Mouse (Mus musculus): ENCODE measurements around the gene Yipf2. TPM values are rescaled to one million over a fixed set of nuclear protein-coding genes. Genes with fewer than 3 reads are reported as not detected.

Gene Yipf2
- polyA plus RNA-seq, 1 experiment, result 58.7 TPM

DNA sequence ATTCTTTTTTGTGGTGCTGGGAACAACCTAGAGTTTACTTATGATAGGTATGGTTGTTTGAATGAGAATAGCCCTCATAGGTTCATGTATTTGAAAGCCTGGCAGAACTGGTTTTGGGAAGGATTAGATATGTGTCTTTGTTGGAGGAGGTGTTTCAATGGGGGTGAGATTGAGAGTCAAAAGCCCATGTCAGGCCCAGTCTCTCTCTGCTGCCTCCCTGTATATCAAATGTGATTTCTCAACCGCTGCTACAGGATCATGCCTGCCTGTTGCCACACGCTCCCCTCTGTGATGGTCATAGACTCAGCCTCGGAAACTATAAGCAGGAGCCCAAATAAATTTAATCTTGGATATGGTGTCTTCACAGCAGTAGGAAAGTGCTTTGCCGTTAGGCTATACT, 27.6 kb upstream of the Yipf2 start:
- H3K4me1 ChIP-seq (ENCODE audit: control insufficient read depth, insufficient read depth, low read length), result peaks cover 8% of the 10 kb centered on the region
- 68% methylated on average over 4 of the region's 4 CpGs for WGBS
- no peak for TF ChIP-seq POLR2A (IDR thresholded peaks at IDR 0.05; ENCODE audit: borderline replicate concordance, extremely low read depth, low read depth, low read length)
- TF ChIP-seq CTCF (IDR thresholded peaks at IDR 0.05; ENCODE audit: insufficient read depth, low read length), result no peak
- no peak overlapping the region for H3K4me3 ChIP-seq (replicated peaks; ENCODE audit: extremely low read depth, low read depth, low read length)
- DNase-seq, result no peak

DNA sequence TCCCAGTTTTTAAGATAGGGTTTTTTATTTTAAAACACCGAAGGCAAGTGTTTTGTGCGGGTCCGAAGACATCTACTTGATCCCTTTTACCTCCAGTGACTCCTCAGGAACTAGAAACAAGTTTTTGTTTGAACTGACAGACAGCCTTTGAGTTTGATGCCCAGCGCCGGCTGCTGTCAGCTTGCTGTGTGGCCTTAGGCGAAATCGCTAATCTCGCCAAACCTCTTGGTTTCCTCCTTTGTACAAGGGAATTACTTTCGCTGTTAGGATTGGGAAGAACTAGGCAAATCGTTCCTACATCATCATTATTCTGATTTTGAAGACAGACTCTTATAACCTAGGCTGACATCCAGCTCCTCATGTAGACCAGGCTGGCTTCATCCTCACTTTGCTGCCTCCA, 24.4 kb upstream of the Yipf2 start:
- 4% methylated on average over 10 of the region's 10 CpGs for WGBS
- Histone ChIP-seq H3K4me3 (replicated peaks; ENCODE audit: extremely low read depth, low read depth, low read length) (peak overlapping the region; percentile 90), H3K4me1 (ENCODE audit: control insufficient read depth, insufficient read depth, low read length) (peaks cover 8% of the 10 kb centered on the region)
- DNase-seq, result peak; percentile 24
- TF ChIP-seq CTCF (IDR thresholded peaks at IDR 0.05; ENCODE audit: insufficient read depth, low read length) (no peak), POLR2A (IDR thresholded peaks at IDR 0.05; ENCODE audit: borderline replicate concordance, extremely low read depth, low read depth, low read length) (no peak)

DNA sequence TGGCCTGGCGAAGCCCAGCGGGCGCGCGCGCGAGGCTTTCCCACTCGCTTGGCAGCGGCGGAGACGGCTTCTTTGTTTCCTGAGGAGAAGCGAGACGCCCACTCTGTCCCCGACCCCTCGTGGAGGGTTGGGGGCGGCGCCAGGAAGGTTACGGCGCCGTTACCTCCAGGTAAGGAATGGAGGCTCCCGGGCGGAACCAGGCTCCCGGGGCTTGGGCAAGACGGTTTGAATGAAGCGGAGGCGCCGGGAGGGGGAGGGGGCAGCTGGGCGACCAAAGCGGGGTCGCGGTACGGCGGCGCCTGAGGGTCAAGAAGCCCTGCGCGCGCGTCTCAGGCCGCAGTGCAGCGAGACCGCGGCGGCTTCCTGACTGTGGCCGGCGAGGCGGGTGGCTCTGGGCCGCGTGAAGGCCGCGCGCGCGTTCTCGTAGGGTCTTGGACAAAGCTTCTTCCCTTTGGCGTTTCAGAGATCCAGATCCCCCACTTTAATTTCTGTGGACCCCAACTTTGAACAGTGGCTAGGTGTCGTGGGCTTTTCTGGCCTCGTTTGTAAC, 23.7 kb upstream of the Yipf2 start:
- H3K4me1 ChIP-seq (ENCODE audit: control insufficient read depth, insufficient read depth, low read length), result peaks cover 8% of the 10 kb centered on the region
- no peak for TF ChIP-seq CTCF (IDR thresholded peaks at IDR 0.05; ENCODE audit: insufficient read depth, low read length)
- peak; percentile 53; the same call in 1 of the 2 replicates for TF ChIP-seq POLR2A (IDR thresholded peaks at IDR 0.05; ENCODE audit: borderline replicate concordance, extremely low read depth, low read depth, low read length)
- DNase-seq, result peak; percentile 85
- 2% methylated on average over 56 of the region's 57 CpGs for WGBS
- H3K4me3 ChIP-seq (replicated peaks; ENCODE audit: extremely low read depth, low read depth, low read length), result peak overlapping the region; percentile 90

DNA sequence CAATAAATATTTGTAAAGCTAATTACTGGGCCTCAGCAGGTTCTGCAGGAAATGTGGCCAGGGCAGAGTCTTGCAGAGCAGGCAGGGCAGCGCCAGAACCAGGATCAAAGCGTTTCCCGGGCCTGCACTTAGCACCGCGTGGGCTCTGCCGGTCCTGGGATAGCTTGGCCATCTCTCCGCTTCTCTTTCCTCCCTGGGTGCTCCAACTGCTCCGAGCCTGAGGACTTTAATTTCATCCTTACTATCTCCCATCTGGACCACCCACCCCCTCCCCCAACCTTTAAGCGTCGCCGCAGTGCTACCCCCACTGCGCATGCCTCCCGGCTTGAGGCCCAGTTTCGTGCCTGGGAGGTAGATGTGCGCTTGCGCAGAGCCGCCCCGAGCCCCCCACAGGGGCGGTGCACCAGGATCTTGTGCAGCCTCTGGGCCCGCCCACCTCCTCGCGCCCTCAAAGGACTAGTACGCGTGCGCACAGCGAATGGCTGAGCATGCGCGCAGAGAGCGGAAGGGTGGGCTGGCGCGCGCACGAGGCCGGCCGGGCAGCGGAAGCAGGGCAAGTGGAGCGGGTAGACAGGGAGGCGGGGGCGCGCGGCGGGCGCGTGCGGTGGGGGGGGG, 23.1 kb upstream of the Yipf2 start, which contains the start of gene Smarca4:
Gene Smarca4, plus strand, starts transcription at position 553 of the 615 bp plus-strand sequence.
- TF ChIP-seq CTCF (IDR thresholded peaks at IDR 0.05; ENCODE audit: insufficient read depth, low read length) (no peak), POLR2A (IDR thresholded peaks at IDR 0.05; ENCODE audit: borderline replicate concordance, extremely low read depth, low read depth, low read length) (peak; percentile 87)
- H3K4me1 ChIP-seq (ENCODE audit: control insufficient read depth, insufficient read depth, low read length), result peaks cover 8% of the 10 kb centered on the region
- peak; percentile 98 for DNase-seq
- WGBS, result under 1% methylated on average over 38 of the region's 45 CpGs
- H3K4me3 ChIP-seq (replicated peaks; ENCODE audit: extremely low read depth, low read depth, low read length), result peak within 1 kb of the TSS; percentile 90

DNA sequence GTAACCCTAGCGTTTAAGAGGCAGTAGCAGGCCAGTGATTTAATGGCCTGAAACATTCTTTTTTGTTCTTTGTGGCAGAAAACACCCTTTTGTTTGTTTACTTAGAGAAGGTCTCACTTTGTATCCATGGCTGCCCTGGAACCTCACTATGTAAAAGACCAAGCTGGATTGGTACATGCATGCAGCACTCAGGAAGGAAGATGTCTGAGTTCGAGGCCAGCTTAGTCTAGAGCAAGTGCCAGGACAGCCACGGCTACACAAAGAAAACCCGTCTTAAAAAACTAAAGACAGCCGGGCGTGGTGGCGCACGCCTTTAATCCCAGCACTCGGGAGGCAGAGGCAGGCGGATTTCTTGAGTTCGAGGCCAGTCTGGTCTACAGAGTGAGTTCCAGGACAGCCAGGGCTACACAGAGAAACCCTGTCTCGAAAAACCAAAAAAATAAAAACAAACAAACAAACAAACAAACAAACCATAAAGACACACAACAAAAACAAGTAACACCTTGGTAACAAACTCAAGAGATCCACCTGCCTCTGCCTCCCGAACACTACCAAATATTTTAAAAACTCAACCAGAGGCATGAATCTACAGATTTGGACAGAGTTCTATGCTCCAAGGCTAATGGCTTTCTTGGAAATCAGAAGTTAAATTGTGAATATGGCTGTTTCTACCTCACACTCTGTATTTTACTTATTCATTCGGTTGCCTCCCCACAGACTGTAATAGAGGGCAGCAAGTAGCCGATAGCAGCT, 22.4 kb upstream of the Yipf2 start:
- 64% methylated on average over 15 of the region's 15 CpGs for WGBS
- H3K4me1 ChIP-seq (ENCODE audit: control insufficient read depth, insufficient read depth, low read length), result peaks cover 8% of the 10 kb centered on the region
- no peak for TF ChIP-seq CTCF (IDR thresholded peaks at IDR 0.05; ENCODE audit: insufficient read depth, low read length)
- no peak for TF ChIP-seq POLR2A (IDR thresholded peaks at IDR 0.05; ENCODE audit: borderline replicate concordance, extremely low read depth, low read depth, low read length)
- peak overlapping the region; percentile 85 for H3K4me3 ChIP-seq (replicated peaks; ENCODE audit: extremely low read depth, low read depth, low read length)
- DNase-seq, result no peak

DNA sequence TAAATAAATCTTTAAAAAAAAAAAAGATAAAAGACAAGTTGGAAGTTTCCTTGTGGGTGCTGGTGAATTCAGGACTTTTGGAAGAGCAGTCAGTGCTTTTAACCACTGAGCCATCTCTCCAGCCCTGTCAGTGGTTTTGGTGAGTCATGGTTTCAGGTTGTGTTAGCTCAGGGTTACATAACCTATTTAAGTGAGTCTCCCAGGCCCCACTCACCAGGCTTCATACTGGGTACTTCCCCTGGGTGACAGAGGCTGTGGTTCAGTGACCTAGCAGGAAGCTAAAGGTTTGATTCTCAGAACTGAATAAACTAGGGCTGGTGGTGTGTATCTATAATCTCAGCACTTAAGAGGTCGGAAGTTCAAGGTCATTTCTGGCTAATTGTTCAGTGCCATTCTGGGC, 17.2 kb upstream of the Yipf2 start:
- WGBS, result 71% methylated on average over 1 of the region's 1 CpGs
- Histone ChIP-seq H3K4me3 (replicated peaks; ENCODE audit: extremely low read depth, low read depth, low read length) (no peak overlapping the region), H3K4me1 (ENCODE audit: control insufficient read depth, insufficient read depth, low read length) (no peaks in the 10 kb centered on the region)
- no peak for TF ChIP-seq POLR2A (IDR thresholded peaks at IDR 0.05; ENCODE audit: borderline replicate concordance, extremely low read depth, low read depth, low read length)
- no peak for TF ChIP-seq CTCF (IDR thresholded peaks at IDR 0.05; ENCODE audit: insufficient read depth, low read length)
- no peak for DNase-seq

DNA sequence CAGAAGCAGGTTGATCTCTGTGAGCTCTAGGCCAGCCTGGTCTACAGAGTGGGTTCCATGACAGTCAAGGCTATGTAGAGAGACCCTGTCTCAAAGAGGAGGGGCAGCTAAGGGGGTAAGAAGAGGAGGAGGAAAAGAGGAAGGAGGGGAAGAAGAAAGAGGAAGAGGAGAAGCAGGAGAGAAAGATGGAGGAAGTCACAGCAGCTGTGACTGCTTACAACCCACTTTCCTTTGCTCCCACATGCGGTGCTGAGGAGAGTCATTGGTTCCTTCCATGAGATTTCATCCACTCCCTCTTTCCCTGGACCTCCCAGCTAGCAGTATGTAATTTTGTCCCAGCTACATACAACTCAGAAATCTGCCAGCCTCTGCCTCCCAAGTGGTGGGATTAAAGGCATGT, 14.0 kb upstream of the Yipf2 start:
- DNase-seq, result no peak
- Histone ChIP-seq H3K4me3 (replicated peaks; ENCODE audit: extremely low read depth, low read depth, low read length) (no peak overlapping the region), H3K4me1 (ENCODE audit: control insufficient read depth, insufficient read depth, low read length) (no peaks in the 10 kb centered on the region)
- 65% methylated on average over 1 of the region's 1 CpGs for WGBS
- TF ChIP-seq CTCF (IDR thresholded peaks at IDR 0.05; ENCODE audit: insufficient read depth, low read length) (no peak), POLR2A (IDR thresholded peaks at IDR 0.05; ENCODE audit: borderline replicate concordance, extremely low read depth, low read depth, low read length) (no peak)

DNA sequence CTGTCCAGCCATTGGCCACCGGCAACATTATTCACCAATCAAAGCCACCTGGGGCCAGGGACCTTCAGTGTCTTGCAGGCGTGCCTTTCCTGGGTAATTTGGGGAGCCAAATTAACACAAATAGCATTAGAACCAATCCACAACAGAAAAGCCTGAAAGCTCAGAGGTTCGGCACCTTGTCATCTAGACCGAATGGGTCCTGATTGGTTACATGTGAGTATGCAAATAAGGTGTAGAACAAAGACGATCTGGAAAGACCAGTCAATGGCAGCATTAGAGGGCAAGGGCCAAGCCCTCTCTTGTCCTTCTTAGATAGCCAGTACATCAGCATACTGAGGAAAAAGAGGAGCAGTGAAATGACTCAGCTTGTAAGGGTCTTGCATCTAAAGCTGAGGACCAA, 13.2 kb upstream of the Yipf2 start:
- Histone ChIP-seq H3K4me1 (ENCODE audit: control insufficient read depth, insufficient read depth, low read length) (no peaks in the 10 kb centered on the region), H3K4me3 (replicated peaks; ENCODE audit: extremely low read depth, low read depth, low read length) (no peak overlapping the region)
- TF ChIP-seq POLR2A (IDR thresholded peaks at IDR 0.05; ENCODE audit: borderline replicate concordance, extremely low read depth, low read depth, low read length), result no peak
- no peak for TF ChIP-seq CTCF (IDR thresholded peaks at IDR 0.05; ENCODE audit: insufficient read depth, low read length)
- DNase-seq, result no peak
- WGBS, result 77% methylated on average over 5 of the region's 5 CpGs

DNA sequence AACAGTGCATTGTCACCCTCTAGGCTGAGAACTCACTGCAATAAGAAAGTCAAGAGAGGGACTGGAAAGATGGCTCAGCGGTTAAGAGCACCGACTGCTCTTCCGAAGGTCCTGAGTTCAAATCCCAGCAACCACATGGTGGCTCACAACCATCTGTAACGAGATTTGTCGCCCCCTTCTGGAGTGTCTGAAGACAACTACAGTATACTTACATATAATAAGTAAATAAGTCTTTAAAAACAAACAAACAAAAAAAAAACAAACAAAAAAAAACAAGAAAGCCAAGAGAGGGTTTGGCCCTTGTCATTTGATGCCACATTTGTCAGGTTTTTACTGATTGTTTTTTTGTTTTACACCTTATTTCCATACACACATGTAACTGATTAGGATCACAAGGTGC, 11.5 kb upstream of the Yipf2 start:
- H3K4me3 ChIP-seq (replicated peaks; ENCODE audit: extremely low read depth, low read depth, low read length), result no peak overlapping the region
- DNase-seq, result no peak
- TF ChIP-seq CTCF (IDR thresholded peaks at IDR 0.05; ENCODE audit: insufficient read depth, low read length), result no peak
- no peak for TF ChIP-seq POLR2A (IDR thresholded peaks at IDR 0.05; ENCODE audit: borderline replicate concordance, extremely low read depth, low read depth, low read length)
- H3K4me1 ChIP-seq (ENCODE audit: control insufficient read depth, insufficient read depth, low read length), result no peaks in the 10 kb centered on the region
- 77% methylated on average over 5 of the region's 5 CpGs for WGBS
